Mouse (Mus musculus): ENCODE measurements around the gene Gsdma.

GRCm38 (mm10) chr11:98720756-98721155 is 56.6 kb downstream of the Gsdma start:
- no peak for TF ChIP-seq GATA1 (IDR thresholded peaks at IDR 0.05; ENCODE audit: borderline replicate concordance, low read length)
- no peak for TF ChIP-seq FLI1 (IDR thresholded peaks at IDR 0.05; ENCODE audit: low read length)

Data from megakaryocyte, embryonic 14.5 days (primary cell).